Mouse (Mus musculus): Measurements from ENCODE around the gene Afg3l1.
"Not testable (repeated sequence)": the region's sequence is repeated elsewhere in the genome, so short reads cannot be mapped to it uniquely, and the experiment has no call there.

Gene Afg3l1

DNA sequence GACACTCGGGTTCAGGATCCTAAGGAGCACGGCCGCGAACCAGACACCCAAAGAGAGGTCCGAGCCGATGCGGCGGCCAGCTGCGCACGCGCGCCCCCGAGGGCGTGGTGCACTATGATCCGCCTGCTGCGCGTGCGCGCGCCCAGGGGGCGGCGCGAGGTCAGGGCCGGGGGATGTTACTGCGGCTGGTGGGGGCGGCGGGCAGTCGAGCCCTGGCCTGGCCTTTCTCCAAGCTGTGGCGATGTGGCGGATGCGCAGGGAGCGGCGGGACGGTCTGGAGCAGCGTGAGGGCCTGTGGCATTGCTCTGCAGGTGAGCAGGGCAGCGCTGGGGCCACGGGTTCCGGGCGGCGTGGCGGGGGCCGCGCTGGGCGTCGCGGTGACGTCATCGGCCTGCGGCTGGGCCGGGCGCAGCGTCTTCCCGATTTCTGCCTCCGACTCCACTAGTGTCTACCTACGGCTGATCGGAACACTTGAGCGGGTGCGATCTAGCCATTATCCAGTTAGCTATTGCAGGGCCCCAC, at the start of gene Afg3l1:
TSS of gene Afg3l1 (plus strand) at position 167 of the 522 bp plus-strand sequence.
- DNase-seq (ENCODE audit: low read depth), result peak; percentile 67

DNA sequence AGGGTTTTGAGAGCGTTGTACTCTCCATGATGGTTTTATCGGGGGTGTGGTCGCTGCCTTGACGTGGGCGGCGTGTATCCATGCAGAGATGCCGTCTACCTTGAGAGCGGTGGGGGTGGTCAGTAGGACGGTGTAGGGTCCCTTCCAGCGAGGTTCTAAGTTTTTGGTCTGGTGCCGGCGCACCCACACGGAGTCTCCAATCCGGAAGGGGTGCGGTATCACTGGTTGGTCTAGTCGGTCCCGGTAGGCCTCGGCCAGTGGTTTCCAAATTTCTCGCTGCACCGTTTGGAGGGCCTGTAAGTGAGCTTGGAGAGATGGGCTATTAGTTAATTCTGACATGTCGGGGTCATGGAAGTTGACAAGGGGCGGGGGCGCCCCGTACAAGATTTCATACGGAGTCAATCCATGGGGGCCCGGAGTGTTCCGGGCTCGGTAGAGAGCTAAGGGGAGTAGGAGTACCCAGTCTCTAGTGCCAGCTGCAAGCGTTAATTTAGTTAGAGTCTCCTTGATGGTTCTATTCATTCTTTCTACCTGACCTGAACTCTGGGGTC, 49.3 kb upstream of the Afg3l1 start:
- no peak for DNase-seq (ENCODE audit: low read depth)

DNA sequence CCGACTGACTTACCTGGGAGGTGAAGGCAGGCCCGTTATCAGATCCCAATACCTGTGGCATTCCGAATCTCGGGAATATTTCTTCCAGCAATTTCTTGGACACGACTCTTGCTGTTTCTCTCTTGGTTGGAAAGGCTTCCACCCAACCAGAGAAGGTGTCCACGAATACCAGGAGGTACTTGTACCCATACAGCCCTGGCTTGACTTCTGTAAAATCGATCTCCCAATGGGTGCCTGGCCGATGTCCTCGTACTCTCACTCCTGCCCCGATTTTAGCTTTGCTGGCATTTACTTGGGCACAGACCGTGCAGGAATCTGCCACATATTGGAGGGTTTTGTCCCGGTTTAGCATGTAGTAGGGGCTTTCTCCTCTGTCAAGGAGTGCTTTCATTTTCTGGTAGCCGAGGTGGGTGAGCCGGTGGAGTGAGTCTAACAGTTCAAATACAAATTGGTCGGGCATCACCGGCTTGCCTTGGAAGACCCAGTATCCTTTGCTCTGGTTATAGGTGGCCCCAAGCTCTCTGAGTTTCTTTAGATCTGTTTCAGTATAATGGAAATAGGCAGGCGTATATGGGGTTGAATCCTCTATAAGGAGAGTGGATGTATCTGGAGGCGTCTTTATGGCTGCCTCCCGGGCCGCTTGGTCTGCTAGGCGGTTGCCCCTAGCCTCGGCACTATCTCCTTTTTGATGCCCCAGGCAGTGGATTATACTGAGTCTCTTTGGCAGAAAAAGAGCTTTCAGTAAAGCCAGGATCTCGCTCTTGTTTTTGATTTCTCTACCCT, 48.6 kb upstream of the Afg3l1 start:
- no peak for DNase-seq (ENCODE audit: low read depth)

DNA sequence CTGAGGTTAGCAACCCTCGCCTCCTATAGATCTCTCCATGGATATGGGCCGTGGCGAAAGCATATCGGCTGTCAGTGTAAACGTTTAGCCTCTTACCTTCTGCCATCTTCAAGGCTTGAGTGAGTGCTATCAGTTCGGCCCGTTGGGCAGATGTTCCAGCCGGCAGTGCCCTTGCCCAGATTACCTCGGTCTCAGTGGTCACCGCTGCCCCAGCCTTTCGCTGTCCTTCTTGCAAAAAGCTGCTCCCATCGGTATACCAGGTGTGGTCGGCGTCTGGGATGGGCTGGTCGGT, 48.0 kb upstream of the Afg3l1 start:
- DNase-seq (ENCODE audit: low read depth), result not testable (repeated sequence)

DNA sequence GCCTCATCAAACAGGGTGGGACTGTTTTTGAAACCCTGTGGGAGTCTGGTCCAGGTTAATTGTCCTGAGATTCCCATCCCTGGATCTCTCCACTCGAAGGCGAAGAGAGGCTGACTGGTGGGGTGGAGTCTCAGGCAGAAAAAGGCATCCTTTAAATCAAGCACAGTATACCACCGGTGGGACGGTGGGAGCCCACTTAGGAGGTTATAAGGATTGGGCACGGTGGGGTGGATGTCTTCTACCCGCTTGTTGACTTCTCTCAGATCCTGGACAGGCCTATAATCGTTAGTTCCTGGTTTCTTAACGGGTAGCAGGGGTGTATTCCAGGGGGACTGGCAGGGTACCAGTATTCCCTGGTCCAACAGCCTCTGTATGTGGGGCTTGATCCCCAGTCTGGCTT, 46.8 kb upstream of the Afg3l1 start:
- not testable (repeated sequence) for DNase-seq (ENCODE audit: low read depth)

DNA sequence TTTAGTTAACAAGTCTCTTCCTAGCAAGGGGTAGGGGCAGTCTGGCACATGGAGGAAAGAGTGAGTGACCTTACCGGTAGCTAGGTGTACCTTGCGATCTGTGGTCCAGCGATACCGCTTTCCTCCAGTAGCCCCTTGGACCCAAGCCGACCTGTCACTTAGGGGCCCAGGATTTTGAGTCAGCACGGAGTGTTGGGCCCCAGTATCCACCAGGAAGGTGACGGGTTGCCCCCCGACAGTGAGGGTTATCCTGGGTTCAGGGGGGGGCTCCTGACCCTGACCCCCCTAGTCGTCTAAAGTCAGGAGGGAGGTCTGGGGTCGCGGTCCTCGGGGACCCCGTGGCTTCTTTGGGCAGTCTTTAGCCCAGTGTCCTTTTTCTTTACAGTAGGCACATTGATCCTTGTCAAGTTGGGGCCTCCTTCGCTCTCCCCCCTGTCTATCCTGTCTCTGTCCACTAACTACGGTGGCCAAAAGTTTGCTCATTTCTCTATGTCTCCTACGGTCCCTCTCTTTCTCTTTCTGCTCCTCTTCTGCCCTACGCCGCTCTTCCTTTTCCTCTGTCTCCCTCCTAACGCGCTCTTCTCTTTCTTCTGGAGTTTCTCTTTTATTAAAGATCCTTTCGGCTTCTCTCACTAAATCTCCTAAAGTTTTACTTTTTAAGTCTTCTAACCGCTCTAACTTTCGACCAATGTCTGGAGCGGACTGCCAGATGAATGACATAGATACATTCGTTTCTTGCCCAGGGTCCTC, 45.9 kb upstream of the Afg3l1 start:
- no peak for DNase-seq (ENCODE audit: low read depth)

DNA sequence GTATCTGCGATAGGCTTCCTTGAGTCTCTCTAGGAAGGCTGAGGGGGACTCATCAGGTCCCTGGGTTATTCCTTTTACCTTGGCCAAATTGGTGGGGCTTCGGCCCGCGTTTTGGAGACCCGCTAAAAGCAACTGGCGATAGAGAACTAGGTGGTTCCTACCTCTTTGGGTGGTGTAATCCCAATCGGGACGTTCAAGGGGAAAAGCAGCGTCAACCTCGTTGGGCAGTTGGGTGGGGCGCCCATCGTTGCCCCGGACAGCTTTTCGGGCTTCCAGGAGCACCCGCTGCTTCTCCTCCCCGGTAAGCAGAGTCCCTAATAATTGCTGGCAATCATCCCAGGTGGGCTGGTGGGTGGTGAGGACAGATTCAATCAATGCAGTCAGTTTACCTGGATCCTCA, 45.3 kb upstream of the Afg3l1 start:
- DNase-seq (ENCODE audit: low read depth), result no peak

DNA sequence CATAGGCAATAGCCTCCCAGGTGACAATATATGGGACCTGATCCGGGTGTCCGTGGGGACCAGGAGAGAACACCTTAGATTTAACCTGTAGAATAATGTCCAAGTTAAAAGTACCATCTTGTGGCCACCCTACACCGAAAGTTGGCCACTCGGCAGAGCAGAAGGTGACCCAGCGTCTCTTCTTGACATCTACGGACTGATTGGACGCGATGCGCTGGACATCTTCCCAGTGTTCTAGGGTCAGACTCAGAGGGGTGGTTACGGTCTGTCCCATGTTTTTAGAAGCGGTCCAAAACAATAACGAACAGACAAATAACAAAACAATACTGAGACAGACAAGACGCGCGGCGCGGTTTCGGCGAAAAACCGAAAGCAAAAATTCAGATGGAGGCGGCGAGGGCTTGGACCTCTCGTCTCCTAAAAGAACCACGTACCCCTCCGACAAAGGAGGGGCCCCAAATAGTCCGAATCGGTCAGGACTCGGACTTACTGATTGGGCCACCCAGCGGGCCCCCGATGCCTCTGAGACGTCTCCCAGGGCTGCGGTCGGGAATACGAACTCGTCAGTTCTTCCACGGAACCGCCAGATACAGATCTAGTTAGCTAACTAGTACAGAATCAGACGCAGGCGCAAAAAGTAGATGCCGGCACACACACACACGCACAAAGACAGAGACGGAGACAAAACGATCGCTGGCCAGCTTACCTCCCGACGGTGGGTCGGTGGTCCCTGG, 44.3 kb upstream of the Afg3l1 start:
- DNase-seq (ENCODE audit: low read depth), result not testable (repeated sequence)

DNA sequence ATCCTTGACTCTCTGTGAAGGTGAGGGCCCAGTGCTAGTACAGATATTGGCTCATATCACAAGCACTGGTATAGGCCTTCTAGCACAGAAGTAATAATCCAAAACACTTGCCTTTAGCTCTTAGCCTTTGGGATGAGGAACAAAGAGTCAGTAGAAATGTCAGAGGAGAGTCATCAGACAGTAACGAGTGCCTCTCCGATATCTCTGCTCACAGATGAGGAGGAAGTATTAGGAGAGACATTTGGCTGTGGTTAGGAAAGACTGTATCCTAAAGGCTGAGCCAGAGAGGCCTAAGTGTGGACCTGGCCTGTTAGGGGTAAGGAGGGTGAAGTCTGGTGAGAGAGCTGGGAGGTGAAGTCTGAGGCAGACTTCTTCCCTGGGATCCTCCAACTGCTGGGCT, 35.9 kb upstream of the Afg3l1 start:
- no peak for DNase-seq (ENCODE audit: low read depth)

DNA sequence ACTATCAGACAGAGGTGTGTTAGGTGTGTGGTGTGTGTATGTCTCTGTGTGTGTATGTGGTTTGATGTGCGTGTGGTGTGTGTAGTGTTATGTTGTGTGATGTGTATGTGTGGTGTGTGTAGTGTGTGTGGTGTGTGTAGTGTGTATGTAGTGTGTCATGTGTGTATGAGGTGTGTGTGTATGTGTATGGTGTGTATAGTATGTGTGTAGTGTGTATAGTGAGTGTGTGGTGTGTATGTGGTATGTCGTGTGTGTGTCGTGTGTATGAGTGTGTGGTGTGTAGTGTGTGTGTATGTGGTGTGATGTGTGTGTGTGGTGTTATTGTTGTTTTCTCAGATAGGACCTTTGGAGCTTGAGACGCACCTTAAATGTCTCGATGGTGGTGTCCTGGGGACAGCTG, 35.4 kb upstream of the Afg3l1 start:
- no peak for DNase-seq (ENCODE audit: low read depth)

DNA sequence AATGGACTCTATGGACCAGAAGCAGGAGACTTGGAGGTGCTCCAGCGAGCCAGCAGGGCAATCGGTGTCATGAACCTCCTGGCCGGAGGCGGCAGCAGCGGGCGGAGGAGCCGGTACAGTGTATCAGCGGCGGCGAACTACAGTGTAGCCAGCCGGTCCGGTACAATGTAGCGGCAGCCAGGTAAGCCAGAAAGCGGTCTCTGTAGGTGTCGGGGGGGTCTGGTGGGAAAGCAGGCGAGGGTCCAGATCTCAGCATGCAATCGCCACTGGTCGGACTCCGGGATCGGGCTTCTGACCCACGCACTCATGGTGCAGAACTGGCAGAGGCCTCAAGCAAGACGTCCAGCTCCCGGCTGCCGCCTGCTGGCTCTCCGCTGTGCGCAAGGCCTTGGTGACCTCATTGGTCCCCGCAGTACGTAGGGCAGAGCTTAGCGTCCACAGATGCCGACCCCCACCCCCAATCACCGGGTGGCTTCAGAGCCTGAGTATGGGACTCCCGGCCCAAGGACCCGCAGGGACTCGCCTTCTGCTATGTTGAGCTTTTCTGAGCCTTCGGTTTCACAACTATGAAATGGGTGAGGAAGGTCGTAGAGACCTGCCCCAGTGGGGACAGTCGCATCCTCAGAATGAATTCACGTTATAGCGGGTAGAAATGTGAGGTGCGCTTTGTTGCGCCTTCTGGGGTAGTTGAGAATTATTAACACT, 34.7 kb upstream of the Afg3l1 start:
- DNase-seq (ENCODE audit: low read depth), result peak; percentile 90

DNA sequence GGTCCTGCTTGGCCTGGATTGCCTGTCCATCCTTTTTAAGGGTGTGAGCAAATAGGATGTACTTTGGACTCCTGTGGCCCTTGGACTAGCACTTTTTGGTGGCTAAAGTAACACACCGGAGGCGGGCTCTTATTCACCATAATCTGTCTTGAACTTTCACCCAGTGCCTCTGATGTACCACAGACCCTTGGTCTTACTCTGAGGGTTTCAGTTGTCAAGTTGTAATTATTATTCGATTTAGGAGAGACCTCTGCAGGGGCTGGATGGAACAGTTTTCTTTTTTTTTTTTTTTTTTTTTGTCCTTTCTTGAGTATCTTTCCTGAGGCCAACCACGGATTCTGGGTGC, 34.2 kb upstream of the Afg3l1 start:
- no peak for DNase-seq (ENCODE audit: low read depth)

DNA sequence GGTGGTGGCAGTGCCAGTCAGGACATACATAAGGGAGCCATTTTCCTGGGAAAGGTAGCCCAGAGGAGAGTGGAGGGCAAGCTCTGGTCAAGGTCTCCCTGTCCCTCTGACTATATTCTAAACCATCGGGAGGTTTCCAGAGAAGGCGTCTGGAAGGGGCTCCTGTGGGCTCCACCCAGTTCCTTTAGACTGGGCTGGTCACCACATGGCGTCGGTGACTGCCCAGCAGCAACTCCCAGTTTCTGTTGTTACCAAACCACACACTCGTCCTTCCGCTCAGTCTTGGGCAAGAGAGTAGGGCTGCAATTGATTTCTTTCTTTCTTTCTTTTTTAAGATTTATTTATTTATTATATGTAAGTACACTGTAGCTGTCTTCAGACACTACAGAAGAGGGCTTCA, 33.6 kb upstream of the Afg3l1 start:
- no peak for DNase-seq (ENCODE audit: low read depth)

DNA sequence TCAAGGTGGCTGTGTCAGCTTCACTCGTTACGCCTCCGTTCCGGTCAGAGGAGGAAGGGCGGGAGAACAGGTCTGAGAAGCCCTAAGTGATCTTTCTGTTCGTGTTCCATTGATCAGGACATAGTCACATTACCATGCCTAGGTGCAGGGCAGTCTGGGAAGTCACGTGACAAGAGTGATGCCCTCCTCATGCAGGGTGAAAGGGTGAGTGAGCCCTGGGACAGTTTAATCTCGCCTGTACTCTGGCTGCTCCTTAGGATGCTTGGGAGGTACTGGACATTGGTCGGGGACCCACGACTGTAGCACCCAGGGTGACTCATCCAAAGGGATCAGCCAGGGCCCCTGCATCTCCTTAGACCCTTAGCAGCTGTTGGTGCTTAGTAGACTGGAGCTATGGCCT, 31.7 kb upstream of the Afg3l1 start:
- no peak for DNase-seq (ENCODE audit: low read depth)

DNA sequence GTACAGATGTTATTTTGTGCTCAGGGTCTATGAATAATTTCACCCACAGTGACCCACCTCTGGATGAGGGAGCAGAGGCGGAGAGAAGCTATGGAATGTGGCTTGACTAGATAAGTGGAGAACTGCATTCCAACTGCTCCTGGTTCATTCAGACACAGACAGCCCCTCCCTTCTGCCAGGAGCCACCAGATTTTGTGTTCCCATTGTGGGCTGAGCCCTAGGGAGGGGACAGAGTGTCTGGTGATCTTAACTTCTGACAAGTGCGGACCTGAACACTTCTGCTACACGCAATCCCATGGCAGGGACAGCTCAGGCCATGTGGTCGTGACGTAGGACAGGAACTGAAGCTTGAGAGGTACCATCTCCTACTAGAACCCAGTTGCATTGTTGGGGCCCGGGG, 30.9 kb upstream of the Afg3l1 start:
- DNase-seq (ENCODE audit: low read depth), result no peak

DNA sequence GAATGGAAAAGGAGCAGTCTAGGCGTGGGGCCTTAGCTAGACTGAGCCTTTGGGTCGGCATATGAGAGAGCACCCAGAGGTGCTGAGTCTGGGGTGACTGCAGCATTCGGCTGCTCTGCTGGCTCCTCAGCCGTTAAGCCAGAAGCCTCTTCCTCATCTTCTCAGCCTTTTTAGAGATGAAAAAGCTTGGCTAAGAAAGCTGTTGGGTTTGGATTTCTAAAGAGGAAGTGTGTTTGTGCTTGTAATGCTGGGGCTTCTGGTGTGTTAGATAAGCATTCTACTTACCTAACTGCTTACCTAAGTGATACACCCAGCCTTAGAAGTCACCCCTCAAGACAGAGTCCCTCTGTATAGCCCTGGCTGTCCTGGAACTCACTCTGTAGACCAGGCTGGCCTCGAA, 26.9 kb upstream of the Afg3l1 start:
- DNase-seq (ENCODE audit: low read depth), result no peak

DNA sequence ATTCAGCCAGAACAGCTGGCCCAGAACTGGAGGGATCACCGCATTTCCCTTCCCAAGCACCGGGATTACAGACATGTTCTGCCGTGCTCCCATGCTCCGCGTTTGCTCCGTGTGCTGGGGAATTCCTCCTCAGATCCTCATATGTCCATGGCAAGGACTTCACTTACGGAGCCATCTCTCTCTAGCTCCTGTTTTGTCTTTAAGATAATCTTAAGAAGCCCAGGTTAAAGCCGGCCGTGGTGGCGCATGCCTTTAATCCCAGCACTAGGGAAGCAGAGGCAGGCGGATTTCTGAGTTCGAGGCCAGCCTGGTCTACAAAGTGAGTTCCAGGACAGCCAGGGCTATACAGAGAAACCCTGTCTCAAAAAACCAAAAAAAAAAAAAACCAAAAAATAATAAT, 26.0 kb upstream of the Afg3l1 start:
- not testable (repeated sequence) for DNase-seq (ENCODE audit: low read depth)

DNA sequence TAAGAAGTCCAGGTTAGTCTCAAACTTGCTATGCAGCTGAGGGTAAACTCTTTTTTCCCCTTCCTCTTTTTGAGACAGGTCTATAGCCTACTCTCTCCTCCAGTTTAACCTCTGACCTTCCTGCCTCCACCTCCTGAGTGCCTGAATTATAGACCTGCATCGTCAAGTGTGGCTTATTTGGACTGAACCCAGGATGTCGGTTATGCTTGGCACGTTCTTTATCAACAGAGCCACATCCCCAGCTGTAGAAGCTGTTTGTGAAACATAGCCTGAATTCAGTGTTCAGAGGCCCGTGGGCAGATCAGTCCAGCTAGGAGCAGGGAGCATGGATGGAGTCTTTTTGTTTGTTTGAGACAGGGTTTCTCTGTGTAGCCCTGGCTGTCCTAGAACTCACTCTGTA, 25.6 kb upstream of the Afg3l1 start:
- no peak for DNase-seq (ENCODE audit: low read depth)

DNA sequence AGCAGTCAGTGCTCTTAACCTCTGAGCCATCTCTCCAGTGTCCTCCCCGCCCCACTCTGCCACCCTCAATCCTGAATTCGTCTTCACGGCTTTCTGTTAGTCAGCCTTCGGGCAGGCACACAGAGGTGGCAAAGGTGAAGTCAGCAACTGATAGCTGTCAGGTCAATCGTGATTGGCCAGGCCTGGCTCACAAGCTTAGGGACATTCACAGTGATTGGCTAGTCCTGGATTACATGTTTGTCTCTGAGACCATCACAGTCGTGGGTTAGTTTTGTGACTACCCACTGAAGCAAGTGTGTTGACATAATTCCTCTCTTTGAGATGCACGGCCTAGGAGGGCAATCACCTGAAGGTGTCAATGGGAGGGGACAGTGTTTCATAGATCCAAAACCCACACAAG, 24.4 kb upstream of the Afg3l1 start:
- no peak for DNase-seq (ENCODE audit: low read depth)

DNA sequence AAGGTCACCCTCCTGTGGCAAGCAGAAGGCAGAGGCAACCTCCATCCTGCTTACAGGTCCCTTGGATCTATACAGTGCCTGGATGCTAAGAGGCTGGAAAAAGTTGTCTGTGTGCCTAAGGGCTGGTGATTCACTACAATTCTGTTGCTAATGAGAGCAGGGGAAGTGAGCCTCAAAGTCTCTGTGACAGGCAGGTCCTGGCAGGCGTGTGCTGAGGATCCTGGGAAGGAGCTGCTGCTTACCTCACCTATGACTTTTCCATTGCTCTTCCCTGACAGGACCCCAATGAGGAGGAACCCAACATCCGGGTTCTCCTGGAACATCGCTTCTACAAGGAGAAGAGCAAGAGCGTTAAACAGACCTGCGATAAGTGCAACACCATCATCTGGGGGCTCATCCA, 23.8 kb upstream of the Afg3l1 start:
- DNase-seq (ENCODE audit: low read depth), result no peak

DNA sequence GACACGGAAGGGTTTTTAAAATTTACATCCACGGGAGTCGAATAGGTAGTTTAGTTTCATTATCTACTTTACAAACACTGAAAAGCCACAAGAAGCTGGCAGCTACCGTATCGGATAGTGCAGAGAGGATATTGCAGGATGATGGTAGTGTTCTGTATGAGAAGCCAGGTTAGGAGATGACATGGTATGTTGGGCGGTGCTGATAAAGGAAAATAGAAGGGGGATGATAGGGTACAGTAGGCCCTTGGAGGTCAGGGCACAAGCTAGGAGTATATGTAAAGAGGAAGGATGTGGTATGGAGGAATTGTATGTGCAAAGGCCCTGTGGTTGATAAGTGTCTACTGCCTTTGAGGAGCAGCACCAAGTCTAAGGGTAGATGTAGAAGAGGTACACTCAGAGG, 23.1 kb upstream of the Afg3l1 start:
- no peak for DNase-seq (ENCODE audit: low read depth)

DNA sequence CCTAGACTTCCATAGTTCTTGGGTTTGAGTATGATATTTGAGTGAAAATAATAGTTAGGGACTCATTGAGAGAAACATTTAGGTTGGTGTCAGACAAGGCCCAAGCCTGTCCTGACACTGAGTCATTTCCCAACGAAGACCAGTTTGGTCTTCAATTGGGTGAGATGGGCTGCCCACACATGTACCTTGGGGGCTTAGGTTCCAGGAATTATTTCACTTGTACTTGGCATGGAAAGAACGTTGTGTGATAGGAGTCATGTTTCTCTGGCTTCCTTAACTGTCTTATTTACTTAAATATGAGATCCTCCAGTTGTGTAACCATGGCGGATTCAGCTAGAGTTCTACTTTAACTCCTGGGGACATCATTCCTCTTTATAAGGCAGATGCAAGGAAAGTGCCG, 14.1 kb upstream of the Afg3l1 start:
- DNase-seq (ENCODE audit: low read depth), result no peak

All from fibroblast of lung, adult 2 months (primary cell).